Mouse (Mus musculus): ENCODE measurements around the gene Vkorc1l1.

Gene Vkorc1l1

GRCm38 (mm10) chr5:129942073-129942939 lies 536 bp downstream of the Vkorc1l1 start:
- DNase-seq (ENCODE audit: low spot score), result peak; percentile 45

DNA sequence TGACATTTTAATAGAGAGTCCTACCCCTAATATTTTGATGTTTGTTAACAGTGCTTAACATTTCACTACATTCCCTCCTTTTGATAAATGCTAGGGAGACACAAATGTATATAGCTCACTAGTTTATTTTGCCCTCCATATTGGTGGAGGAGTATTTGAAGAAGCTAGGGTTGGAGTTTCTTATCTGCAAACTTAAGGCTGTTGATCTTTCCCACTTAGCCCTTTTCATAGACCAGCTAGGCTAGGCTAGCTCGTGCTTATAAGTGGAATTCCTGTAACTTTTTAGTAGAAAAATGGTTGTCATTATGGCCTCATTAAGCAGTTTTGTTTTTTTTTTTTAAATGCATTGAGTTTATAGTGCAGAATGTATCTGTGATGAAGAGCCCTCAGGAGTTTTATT lies 1.6 kb downstream of the Vkorc1l1 start:
- no peak for DNase-seq (ENCODE audit: low spot score)

DNA sequence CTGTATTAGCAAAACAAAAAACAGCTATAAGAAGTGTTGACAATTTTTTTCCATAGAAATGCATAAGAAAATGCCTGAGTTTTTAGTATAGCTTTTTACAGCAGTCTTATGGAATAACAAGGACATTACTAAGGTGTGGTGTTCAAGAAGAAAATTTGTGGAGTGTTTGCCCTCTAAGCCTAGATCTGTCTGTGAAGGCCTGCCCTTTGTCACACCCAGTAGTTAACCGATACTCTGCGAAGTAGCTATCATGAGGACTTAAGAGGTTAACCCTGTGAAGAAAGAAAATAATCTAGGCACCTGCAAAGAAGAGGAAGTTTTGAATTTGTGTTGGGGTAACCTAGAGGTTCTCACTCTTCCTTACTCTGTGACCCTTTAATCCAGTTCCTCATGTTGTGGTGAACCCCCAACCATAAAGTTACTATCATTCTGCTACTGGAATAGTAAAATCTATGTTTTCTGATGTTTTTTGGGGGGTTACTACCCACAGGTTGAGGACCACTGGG lies 5.8 kb downstream of the Vkorc1l1 start:
- DNase-seq (ENCODE audit: low spot score), result no peak

GRCm38 (mm10) chr5:129952143-129952542 lies 10.4 kb downstream of the Vkorc1l1 start:
- no peak for DNase-seq (ENCODE audit: low spot score)

- DNase-seq (ENCODE audit: low spot score), result no peak
Measured at GRCm38 (mm10) chr5:129954473-129955254, 12.9 kb downstream of the Vkorc1l1 start.

- no peak for DNase-seq (ENCODE audit: low spot score)
Measured at GRCm38 (mm10) chr5:129955792-129956191, 14.0 kb downstream of the Vkorc1l1 start.

DNA sequence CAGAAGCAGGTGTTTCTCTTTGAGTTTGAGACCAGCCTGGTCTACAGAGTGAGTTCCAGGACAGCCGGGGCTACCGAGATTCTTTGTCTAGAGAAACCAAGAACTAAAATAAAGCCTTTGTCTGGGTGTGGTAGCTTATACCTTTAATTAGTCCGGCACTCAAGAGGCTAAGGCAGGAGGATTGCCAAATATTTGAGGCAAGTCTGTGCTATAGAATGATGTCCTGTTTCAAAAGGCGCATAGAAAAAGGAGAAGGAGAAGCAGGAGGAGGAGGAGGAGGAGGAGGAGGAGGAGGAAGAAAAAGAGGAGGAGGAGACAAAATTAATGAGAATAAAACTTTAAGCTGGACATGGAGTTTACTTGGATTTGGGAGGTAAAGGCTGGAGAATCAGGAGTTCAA lies 21.5 kb downstream of the Vkorc1l1 start:
- DNase-seq (ENCODE audit: low spot score), result no peak

- no peak for DNase-seq (ENCODE audit: low spot score)
Measured at GRCm38 (mm10) chr5:129966448-129966847, 24.7 kb downstream of the Vkorc1l1 start.

DNA sequence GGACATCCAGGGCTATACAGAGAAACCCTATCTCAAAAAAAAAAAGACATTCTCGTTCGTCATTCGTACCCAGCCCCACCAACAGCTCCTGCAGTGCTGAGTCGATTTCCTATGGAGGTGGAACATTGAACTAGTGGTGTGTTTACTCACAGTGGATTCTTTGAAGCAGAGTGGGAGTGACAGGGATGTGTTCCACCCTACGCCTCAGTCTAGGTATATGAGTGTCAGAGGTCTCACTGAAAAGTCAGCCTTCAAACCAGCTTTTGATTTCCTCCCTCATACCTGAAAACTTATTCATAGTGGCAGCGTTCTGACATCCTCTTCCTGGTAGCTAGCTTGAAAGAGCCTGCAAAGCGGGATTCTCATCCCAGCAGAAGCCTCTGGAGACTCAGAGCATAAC lies 26.6 kb downstream of the Vkorc1l1 start:
- no peak for DNase-seq (ENCODE audit: low spot score)

- no peak for DNase-seq (ENCODE audit: low spot score)
Measured at GRCm38 (mm10) chr5:129971491-129971890, 29.7 kb downstream of the Vkorc1l1 start.

- DNase-seq (ENCODE audit: low spot score), result no peak
Measured at GRCm38 (mm10) chr5:129974354-129974753, 32.6 kb downstream of the Vkorc1l1 start.

DNA sequence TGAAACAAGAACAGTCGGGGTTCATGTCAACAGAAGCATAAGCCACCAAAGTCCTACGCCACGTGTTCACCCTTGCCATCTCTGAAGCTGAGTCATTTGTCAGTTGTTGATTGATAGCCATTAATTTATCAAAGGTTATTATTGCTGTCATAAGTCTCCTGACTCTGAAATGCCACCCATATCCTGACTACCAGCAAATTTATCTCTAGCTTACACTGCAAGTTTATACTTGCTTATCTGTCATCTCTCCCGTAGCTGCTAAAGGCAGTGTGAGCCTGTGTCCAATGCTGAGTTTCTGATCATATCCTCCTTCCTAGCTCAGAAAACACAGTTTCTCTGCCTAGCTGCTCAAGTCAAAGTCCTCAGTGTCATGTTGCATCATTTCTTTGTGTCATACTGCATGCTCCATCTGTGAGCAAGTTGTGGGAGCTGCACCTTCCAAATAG lies 33.1 kb downstream of the Vkorc1l1 start:
- DNase-seq (ENCODE audit: low spot score), result no peak

- DNase-seq (ENCODE audit: low spot score), result no peak
Measured at GRCm38 (mm10) chr5:129977768-129978167, 36.0 kb downstream of the Vkorc1l1 start.

GRCm38 (mm10) chr5:129978608-129979007 lies 36.8 kb downstream of the Vkorc1l1 start:
- no peak for DNase-seq (ENCODE audit: low spot score)

- no peak for DNase-seq (ENCODE audit: low spot score)
Measured at GRCm38 (mm10) chr5:129980216-129980615, 38.4 kb downstream of the Vkorc1l1 start.

- no peak for DNase-seq (ENCODE audit: low spot score)
Measured at GRCm38 (mm10) chr5:129989376-129989775, 47.6 kb downstream of the Vkorc1l1 start.

GRCm38 (mm10) chr5:129991898-129992297 lies 50.1 kb downstream of the Vkorc1l1 start:
- no peak for DNase-seq (ENCODE audit: low spot score)

- DNase-seq (ENCODE audit: low spot score), result no peak
Measured at GRCm38 (mm10) chr5:129993374-129993773, 51.6 kb downstream of the Vkorc1l1 start.

DNA sequence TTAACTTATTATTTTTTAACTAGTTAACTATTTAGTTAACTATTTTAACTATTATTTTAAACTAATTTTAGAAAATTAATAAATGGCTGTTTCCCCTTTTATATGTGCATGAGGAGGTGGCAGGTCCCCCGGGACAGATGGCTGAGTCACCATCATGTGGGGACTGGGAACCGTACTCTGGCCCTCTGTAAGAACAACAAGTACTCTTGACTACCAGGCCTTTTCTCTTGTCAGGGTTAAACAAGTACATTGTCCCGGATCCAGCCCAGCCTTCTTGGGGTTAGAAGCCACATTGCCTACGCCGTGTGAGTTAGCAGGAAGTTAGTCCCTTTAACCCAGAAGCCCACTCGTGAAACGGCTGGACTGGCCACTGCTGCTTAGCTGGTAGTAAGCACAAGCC lies 53.2 kb downstream of the Vkorc1l1 start:
- no peak for DNase-seq (ENCODE audit: low spot score)

DNA sequence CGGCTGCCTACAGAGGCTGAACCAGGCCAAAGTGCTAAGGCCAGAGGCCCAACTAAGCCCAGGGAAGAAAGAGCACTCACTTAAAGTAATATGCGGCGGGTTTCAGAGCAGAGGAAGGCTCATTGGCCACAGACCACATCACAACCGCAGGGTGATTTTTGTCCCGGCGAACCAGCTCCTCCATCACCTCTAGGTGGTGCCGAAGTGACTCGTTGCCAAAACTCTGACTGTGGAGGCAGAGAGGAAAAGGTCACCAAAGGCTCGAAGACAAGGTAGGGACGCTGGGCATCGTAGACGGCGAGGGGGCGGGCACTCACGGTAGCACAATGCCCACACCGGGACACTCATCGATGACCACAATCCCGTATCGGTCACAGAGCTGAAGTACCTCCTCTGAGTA lies 55.9 kb downstream of the Vkorc1l1 start:
- no peak for DNase-seq (ENCODE audit: low spot score)

- DNase-seq (ENCODE audit: low spot score), result peak; percentile 53
Measured at GRCm38 (mm10) chr5:129999097-129999496, 57.3 kb downstream of the Vkorc1l1 start.

DNA sequence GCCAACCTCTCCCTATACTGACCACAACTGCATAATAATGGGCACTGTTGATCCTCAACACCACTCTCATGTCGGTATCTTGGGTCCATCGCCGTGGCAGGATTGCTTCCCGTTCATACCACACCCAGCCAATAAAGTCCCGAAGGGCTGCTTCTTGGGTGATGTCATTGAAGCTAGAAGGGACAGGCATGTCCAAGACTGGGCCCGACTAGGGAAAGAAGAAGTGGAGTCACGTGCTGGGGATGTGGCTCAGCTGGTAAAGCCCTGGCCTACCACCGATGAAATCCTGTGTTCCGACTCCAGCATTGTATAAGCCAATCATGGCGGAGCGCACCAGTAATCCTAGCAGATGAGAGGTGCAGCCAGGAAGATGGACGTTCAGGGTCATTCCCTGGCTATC lies 59.0 kb downstream of the Vkorc1l1 start:
- no peak for DNase-seq (ENCODE audit: low spot score)

Measured in spleen, adult 12 weeks (tissue).